Mouse (Mus musculus) heart, adult 11 months (tissue): Measurements from ENCODE around the gene Gm4724.
"Not testable (repeated sequence)": the region's sequence is repeated elsewhere in the genome, so short reads cannot be mapped to it uniquely, and the experiment has no call there.

Experiments used
- DNase-seq: peaks from one replicate; pipeline ENCODE4 v3.0.0; 2022

Gene Gm4724

DNA sequence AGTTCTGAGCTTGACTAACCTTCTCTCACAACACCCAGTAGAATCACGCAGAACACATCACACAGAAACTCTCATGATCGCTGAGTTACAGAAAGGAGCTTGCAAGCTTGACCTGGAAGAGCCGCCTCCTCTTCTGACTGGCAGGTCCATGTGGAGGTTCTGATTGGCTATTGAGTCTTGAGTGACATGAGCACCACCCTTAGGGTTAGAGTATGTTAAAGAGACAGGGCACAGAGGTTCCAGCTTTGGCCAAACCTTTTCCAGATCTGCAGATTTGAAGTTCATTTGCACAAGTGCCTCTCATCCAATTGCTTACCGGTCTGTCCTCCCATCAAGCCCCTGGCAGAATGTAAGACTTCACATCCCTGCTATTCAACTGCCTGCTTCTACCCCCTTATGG, at the start of gene Gm4724:
Gm4724 (minus strand) TSS at position 101 of the 400 bp plus-strand sequence.
- not testable (repeated sequence) for DNase-seq

DNA sequence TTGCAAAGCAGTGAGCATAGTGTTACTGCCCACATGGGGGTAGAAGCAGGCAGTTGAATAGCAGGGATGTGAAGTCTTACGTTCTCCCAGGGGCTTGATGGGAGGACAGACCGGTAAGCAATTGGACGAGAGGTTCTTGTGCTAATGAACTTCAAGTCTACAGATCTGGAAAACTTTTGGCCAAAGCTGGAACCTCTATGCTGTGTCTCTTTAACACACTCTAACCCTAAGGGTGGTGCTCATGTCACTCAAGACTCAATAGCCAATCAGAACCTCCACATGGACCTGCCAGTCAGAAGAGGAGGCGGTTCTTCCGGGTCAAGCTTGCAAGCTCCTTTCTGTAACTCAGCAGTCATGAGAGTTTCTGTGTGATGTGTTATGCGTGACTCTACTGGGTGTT, 34.1 kb upstream of the Gm4724 start, which contains the start of gene Zfp965:
Zfp965 (plus strand) TSS at position 301 of the 400 bp plus-strand sequence.
- DNase-seq, result not testable (repeated sequence)
